Comparison of ENCODE assay signal across 11 mouse cellular contexts in the genomic region with DNA sequence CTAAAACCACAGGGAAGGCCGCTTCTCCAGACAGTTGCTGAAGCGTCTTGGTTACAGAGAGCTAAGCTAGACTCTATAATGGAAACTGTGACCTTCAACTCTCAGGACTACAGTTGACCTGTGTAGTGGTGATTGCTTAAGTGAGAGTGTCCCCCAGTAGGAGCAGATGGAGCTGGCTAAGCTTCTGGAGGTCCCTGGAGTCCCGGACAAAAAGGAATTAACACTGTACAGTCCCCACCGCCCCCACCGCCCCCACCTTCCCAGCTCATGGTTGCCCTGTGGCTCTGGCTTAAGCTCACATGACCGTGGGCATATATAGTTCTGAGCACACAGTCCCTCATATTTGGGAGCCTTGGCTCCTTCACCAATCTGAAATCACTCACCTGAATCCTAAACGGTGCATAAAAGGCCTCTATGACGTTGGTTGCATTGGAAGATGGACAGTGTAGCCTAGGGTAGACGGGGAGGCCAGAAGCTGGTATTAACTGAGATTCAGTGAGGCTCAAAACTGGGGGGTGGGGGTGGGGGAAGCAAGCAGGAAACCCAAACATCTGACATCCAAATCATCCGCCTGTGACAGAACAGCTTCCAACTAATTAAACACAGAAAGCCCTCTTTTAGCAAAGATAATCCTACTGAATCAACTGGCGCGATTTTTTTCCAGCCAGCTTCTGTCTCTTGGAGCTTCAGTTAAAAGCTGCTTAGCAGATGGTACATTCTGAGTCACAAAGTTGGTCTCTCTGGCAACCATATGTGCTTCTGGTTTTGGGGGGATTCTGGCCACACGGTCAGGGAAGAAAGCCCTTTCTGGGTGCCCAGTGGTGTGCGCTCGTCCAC. TPM values are rescaled to one million over a fixed set of nuclear protein-coding genes. Genes with fewer than 3 reads are reported as not detected.
A peak's percentile ranks its signal among the peaks of the same experiment; 100 is the strongest.
DNase-seq lines count a peak whose midpoint lies in the region; TF ChIP-seq lines count a peak whose summit lies in the region.
"Had no signal": no experiment of that assay in that cellular context is flagged by ENCODE, and none has a peak within 500 bp of the region (broad histone marks: within the 10 kb centered on the region; RNA-seq: fewer than 3 reads in every experiment).

No protein-coding gene starts in this region.

- no peaks in the 10 kb centered on the region for H3K27me3 ChIP-seq in testis, adult 2 months (ENCODE audit: control insufficient read depth, insufficient read depth, low read length)
- H3K27me3 ChIP-seq: embryonic facial prominence, embryonic 12.5 days had no signal

- H3K36me3 ChIP-seq in testis, adult 2 months (ENCODE audit: control insufficient read depth, insufficient read depth, low read length): no peaks in the 10 kb centered on the region
- H3K36me3 ChIP-seq: embryonic facial prominence, embryonic 12.5 days had no signal

- H3K4me1 ChIP-seq in testis, adult 2 months (ENCODE audit: control insufficient read depth, insufficient read depth, low read length): peaks cover 4% of the 10 kb centered on the region
- peaks cover 11% of the 10 kb centered on the region for H3K4me1 ChIP-seq in olfactory bulb, adult 2 months (ENCODE audit: control insufficient read depth, insufficient read depth, low read length)
- H3K4me1 ChIP-seq: embryonic facial prominence, embryonic 12.5 days had no signal

- WGBS in olfactory bulb, adult 2 months: 56% methylated on average over 15 of the region's 15 CpGs

- H3K4me3 ChIP-seq in testis, adult 2 months (ENCODE audit: control insufficient read depth, low read depth, low read length): peak overlapping the region; percentile 2
- H3K4me3 ChIP-seq in olfactory bulb, adult 2 months (ENCODE audit: insufficient read depth, low read depth, low read length): no peak overlapping the region
- H3K4me3 ChIP-seq: embryonic facial prominence, embryonic 12.5 days had no signal

- no peak overlapping the region for H3K27ac ChIP-seq in testis, adult 2 months (ENCODE audit: control insufficient read depth, insufficient read depth, low read depth, low read length)
- H3K27ac ChIP-seq in olfactory bulb, adult 2 months (ENCODE audit: insufficient read depth, low read depth, low read length): peak overlapping the region; percentile 81
- H3K27ac ChIP-seq: embryonic facial prominence, embryonic 12.5 days had no signal

- TF ChIP-seq POLR2A in testis, adult 2 months (IDR thresholded peaks at IDR 0.05; ENCODE audit: control insufficient read depth, low read depth, low read length): no peak
- no peak for TF ChIP-seq POLR2A in olfactory bulb, adult 2 months (IDR thresholded peaks at IDR 0.05; ENCODE audit: insufficient read depth, low read depth, low read length)

- no peak for TF ChIP-seq CTCF in testis, adult 2 months (IDR thresholded peaks at IDR 0.05; ENCODE audit: control insufficient read depth, insufficient read depth, insufficient replicate concordance, low read depth, low read length)
- no peak for TF ChIP-seq CTCF in olfactory bulb, adult 2 months (IDR thresholded peaks at IDR 0.05; ENCODE audit: insufficient read depth, low read depth, low read length)

- DNase-seq in testis, postnatal 10 days (ENCODE audit: low spot score): no peak
- DNase-seq in layer of hippocampus, adult 9-10 months (ENCODE audit: low spot score): peak; percentile 67
- no peak for DNase-seq in adrenal gland, postnatal 36 days
- DNase-seq in lung, adult 18-20 months: no peak
- DNase-seq in heart, postnatal 4 days: no peak
- no peak for DNase-seq in thymus, postnatal 25 days
- DNase-seq: adrenal gland, postnatal 14 days; liver had no signal

RNA-seq across cellular contexts. Expression of gene Galnt15, which starts 26.1 kb away (rescaled TPM):
- polyA plus RNA-seq in testis, adult 2 months (2012; rRNA removed): 0.26 and 0.65 TPM in 2 replicates
- polyA plus RNA-seq in olfactory bulb, adult 2 months (2012; ENCODE audit: insufficient read depth, insufficient read length, low replicate concordance, missing spikeins): not detected in 2 replicates
- total RNA-seq in adrenal gland, postnatal 36 days (2021): 1 to 10 TPM; 5.3 to 9.9 TPM
- 1 to 10 TPM; 3.0 TPM for total RNA-seq in heart, postnatal 4 days (2021)
